Comparison of ENCODE assay signal across 8 mouse cellular contexts in genomic region chr5:133585181-133585580, GRCm38 (mm10).
A peak's percentile ranks its signal among the peaks of the same experiment; 100 is the strongest.
DNase-seq lines count a peak whose midpoint lies in the region; ATAC-seq lines count a peak whose summit lies in the region.

No protein-coding gene starts in this region.

- H3K4me1 ChIP-seq in midbrain, embryonic 10.5 days, result no peaks in the 10 kb centered on the region
- no peaks in the 10 kb centered on the region for H3K4me1 ChIP-seq in midbrain, embryonic 13.5 days (replicated peaks)

- ATAC-seq in midbrain, embryonic 13.5 days, result no peak
- ATAC-seq in activated CD4-positive, CD25-positive, alpha-beta regulatory T cell, adult 4 months, result no peak

- no peaks in the 10 kb centered on the region for H3K36me3 ChIP-seq in midbrain, embryonic 10.5 days
- no peaks in the 10 kb centered on the region for H3K36me3 ChIP-seq in midbrain, embryonic 13.5 days

- no peaks in the 10 kb centered on the region for H3K9me3 ChIP-seq in midbrain, embryonic 10.5 days (replicated peaks)
- no peaks in the 10 kb centered on the region for H3K9me3 ChIP-seq in midbrain, embryonic 13.5 days

- no peak overlapping the region for H3K4me3 ChIP-seq in midbrain, embryonic 10.5 days
- no peak overlapping the region for H3K4me3 ChIP-seq in midbrain, embryonic 13.5 days (replicated peaks)

- H3K9ac ChIP-seq in midbrain, embryonic 13.5 days (replicated peaks), result no peak overlapping the region

- H3K4me2 ChIP-seq in midbrain, embryonic 13.5 days (replicated peaks), result no peak overlapping the region

- peak; percentile 38 for DNase-seq in midbrain, embryonic 10.5 days (ENCODE audit: low spot score)
- DNase-seq in cerebellum, adult 18-20 months, result peak; percentile 62 to 63
- peak; percentile 51 to 70 for DNase-seq in frontal cortex, postnatal 36 days (ENCODE audit: low spot score in 2 of 2)
- DNase-seq in layer of hippocampus, postnatal 10 days (ENCODE audit: low spot score in 2 of 2), result peak; percentile 69 to 77
- DNase-seq in lung, postnatal 4 days, result peak; percentile 20 to 40
- no peak for DNase-seq in thymus, postnatal 0 days (ENCODE audit: low spot score)

- no peak overlapping the region for H3K27ac ChIP-seq in midbrain, embryonic 10.5 days (replicated peaks)
- no peak overlapping the region for H3K27ac ChIP-seq in midbrain, embryonic 13.5 days

- 36% methylated on average over 3 of the region's 3 CpGs for WGBS in midbrain, embryonic 10.5 days
- WGBS in midbrain, embryonic 13.5 days, result 28% methylated on average over 3 of the region's 3 CpGs

- H3K27me3 ChIP-seq in midbrain, embryonic 10.5 days (ENCODE audit: low read depth, poor library complexity, severe bottlenecking), result no peaks in the 10 kb centered on the region
- no peaks in the 10 kb centered on the region for H3K27me3 ChIP-seq in midbrain, embryonic 13.5 days
